Mouse (Mus musculus): ENCODE results near the gene Usp25.

DNA sequence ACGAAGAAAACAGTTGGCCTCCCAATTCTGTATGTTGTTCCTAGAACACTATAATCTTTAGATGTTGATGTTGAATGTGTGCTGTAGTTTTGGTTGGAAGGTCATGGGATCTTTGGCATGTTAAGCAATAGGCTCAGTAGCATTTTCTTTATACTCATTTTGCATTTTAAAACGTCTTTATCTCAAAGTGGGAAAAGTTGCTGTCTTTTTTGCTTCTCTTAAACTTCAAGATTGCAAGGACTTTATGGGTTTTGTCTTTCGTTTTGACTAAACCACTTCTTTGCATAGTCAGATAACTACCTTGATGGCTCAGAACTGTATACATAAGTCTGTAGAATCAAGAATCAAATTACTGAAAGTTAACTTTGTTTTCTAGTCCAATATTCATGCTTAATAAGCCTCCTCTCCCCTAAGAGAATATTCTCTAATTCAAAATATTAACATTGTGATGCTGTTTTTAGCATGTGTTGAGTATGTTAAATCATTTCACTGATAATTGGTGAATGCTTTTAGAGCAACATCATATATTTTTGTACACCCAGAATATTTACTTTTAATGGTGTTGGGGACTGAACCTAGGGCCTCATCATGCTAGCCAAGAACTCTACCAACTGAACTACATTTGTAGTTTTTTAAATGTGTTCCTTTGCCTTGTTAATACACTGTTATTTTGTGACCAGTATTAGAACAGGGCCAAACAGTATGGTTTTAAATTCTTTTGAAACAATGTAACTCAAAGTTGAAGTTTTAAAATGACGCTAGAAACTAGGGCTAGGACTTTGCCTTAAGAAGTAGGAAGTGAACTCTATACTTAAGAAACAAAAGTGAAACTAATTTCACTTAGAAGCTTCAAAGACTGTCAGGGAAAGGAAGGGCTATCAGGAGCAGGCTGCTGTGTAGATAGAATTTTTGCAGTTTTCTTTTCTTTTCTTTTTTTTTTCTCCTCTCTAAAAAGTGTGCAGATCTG, 2.2 kb downstream of the Usp25 start:
- TF ChIP-seq CTCF (IDR thresholded peaks at IDR 0.05; ENCODE audit: low read depth, low read length) = no peak
- no peak for TF ChIP-seq GATA1 (IDR thresholded peaks at IDR 0.05; ENCODE audit: borderline replicate concordance, low read length)
- no peak for TF ChIP-seq POLR2AphosphoS5 (IDR thresholded peaks at IDR 0.05; ENCODE audit: insufficient replicate concordance, low read depth, low read length)
- no peak for TF ChIP-seq GATA2 (IDR thresholded peaks at IDR 0.05; ENCODE audit: borderline replicate concordance, low read depth, low read length)
- no peak for TF ChIP-seq TAL1 (conservative IDR thresholded peaks at IDR 0.05; ENCODE audit: low read depth, low read length)
